Mouse (Mus musculus) G1E (cell line): ENCODE measurements around the gene Phb. TPM values are rescaled to one million over a fixed set of nuclear protein-coding genes. Genes with fewer than 3 reads are reported as not detected.
"Not testable (repeated sequence)": the region's sequence is repeated elsewhere in the genome, so short reads cannot be mapped to it uniquely, and the experiment has no call there.

Experiments used
- ATAC-seq: 2 replicates; pipeline ENCODE4 v1.8.0; 2016; ENCODE audit warnings: mild to moderate bottlenecking; ENCODE audit not compliant: insufficient number of reproducible peaks, poor library complexity, low FRiP score, severe bottlenecking; ENCODE audit errors: extremely low read depth
- DNase-seq: peaks from one replicate; pipeline ENCODE4 v3.0.0; 2012; ENCODE audit warnings: low spot score
- H3K27me3 ChIP-seq: 2 replicates; pipeline ENCODE4 v1.6.1; 2012; ENCODE audit warnings: mild to moderate bottlenecking, low read length, inconsistent platforms; ENCODE audit not compliant: insufficient read depth
- H3K36me3 ChIP-seq: replicated peaks from 2 replicates; pipeline ENCODE3; 2012; ENCODE audit warnings: mild to moderate bottlenecking, inconsistent platforms
- H3K4me1 ChIP-seq: 2 replicates; pipeline ENCODE4 v1.6.1; 2012; ENCODE audit warnings: low read depth, low read length, inconsistent platforms, mixed read lengths; ENCODE audit not compliant: insufficient read depth
- H3K4me3 ChIP-seq: 2 replicates; pipeline ENCODE4 v1.5.1; 2012; ENCODE audit warnings: low read depth, mild to moderate bottlenecking, inconsistent platforms, low read length, moderate library complexity, mixed read lengths
- H3K9me3 ChIP-seq: replicated peaks from 2 replicates; pipeline ENCODE4 v1.6.1; 2012; ENCODE audit warnings: inconsistent platforms
- CTCF ChIP-seq: IDR thresholded peaks from 2 replicates; pipeline ENCODE4 v1.5.1; 2012; ENCODE audit warnings: low read depth, low read length, inconsistent platforms, mixed read lengths
- GATA1 ChIP-seq: IDR thresholded peaks from 2 replicates; pipeline ENCODE4 v1.6.1; 2012; ENCODE audit warnings: borderline replicate concordance, low read length, inconsistent platforms, mixed read lengths
- GATA2 ChIP-seq: IDR thresholded peaks from 2 replicates; pipeline ENCODE4 v1.6.1; 2012; ENCODE audit warnings: low read depth, low read length, inconsistent platforms, borderline replicate concordance
- POLR2AphosphoS5 ChIP-seq: IDR thresholded peaks from 2 replicates; pipeline ENCODE4 v1.6.1; 2012; ENCODE audit warnings: low read depth, low read length, inconsistent platforms; ENCODE audit not compliant: insufficient replicate concordance
- TAL1 ChIP-seq: conservative IDR thresholded peaks from 2 replicates; pipeline ENCODE4 v1.6.1; 2012; ENCODE audit warnings: low read depth, low read length, inconsistent platforms, mixed read lengths
- polyA plus RNA-seq: library from polyadenylated mRNA; stranded (reverse); fragments of >175 nt; gene quantifications from 2 replicates; pipeline ENCODE4 v1.2.3, GENCODE M21; 2012
- total RNA-seq, 2 experiments: library from RNA; stranded (forward) in 1 of 2; stranded (reverse) in 1 of 2; fragments of 200-1000 nt in 1 of 2; fragments of >200 nt in 1 of 2; fragmentation: Nextera tagmentation in 1 of 2; gene quantifications; 2 replicates each; pipeline ENCODE4 v1.2.3; 2014 to 2017

Phb gene
- total and polyA plus RNA-seq, 3 experiments, result 44.0 to 111 (median 50.0) TPM

- ATAC-seq (no peak), DNase-seq (peak; percentile 40)
- H3K27me3 ChIP-seq, result peaks cover 70% of the 10 kb centered on the region
- no peaks in the 10 kb centered on the region for H3K36me3 ChIP-seq
- H3K4me3 ChIP-seq, result no peak overlapping the region
- TF ChIP-seq GATA1, result no peak
- TF ChIP-seq CTCF, result peak; percentile 98
- no peak for TF ChIP-seq TAL1
- H3K4me1 ChIP-seq, result no peaks in the 10 kb centered on the region; the same call in 1 of the 2 replicates
- H3K9me3 ChIP-seq, result no peaks in the 10 kb centered on the region
Observed at GRCm38 (mm10) chr11:95648827-95649226, 17.9 kb upstream of the Phb start.

GRCm38 (mm10) chr11:95649560-95649959, 17.2 kb upstream of the Phb start:
- Histone ChIP-seq H3K27me3 (peaks cover 68% of the 10 kb centered on the region), H3K9me3 (no peaks in the 10 kb centered on the region), H3K4me3 (no peak overlapping the region), H3K4me1 (no peaks in the 10 kb centered on the region; the same call in 1 of the 2 replicates), H3K36me3 (no peaks in the 10 kb centered on the region)
- TF ChIP-seq GATA2 (no peak), CTCF (no peak), TAL1 (no peak), POLR2AphosphoS5 (no peak), GATA1 (no peak)
- DNase-seq, result no peak
- ATAC-seq, result no peak

- H3K9me3 ChIP-seq, result no peaks in the 10 kb centered on the region
- DNase-seq (no peak), ATAC-seq (no peak)
- H3K4me1 ChIP-seq, result no peaks in the 10 kb centered on the region; the same call in 1 of the 2 replicates
- H3K27me3 ChIP-seq, result peaks cover 66% of the 10 kb centered on the region
- no peaks in the 10 kb centered on the region for H3K36me3 ChIP-seq
- TF ChIP-seq POLR2AphosphoS5 (no peak), TAL1 (no peak), CTCF (no peak), GATA2 (no peak), GATA1 (no peak)
- H3K4me3 ChIP-seq, result no peak overlapping the region
Observed at GRCm38 (mm10) chr11:95650001-95650400, 16.8 kb upstream of the Phb start.

- no peaks in the 10 kb centered on the region for H3K9me3 ChIP-seq
- H3K27me3 ChIP-seq, result peaks cover 59% of the 10 kb centered on the region
- no peak for ATAC-seq
- H3K4me1 ChIP-seq, result no peaks in the 10 kb centered on the region; the same call in 1 of the 2 replicates
- no peaks in the 10 kb centered on the region for H3K36me3 ChIP-seq
- H3K4me3 ChIP-seq, result no peak overlapping the region
- DNase-seq, result no peak
- no peak for TF ChIP-seq POLR2AphosphoS5
Observed at GRCm38 (mm10) chr11:95650981-95651380, 15.8 kb upstream of the Phb start.

GRCm38 (mm10) chr11:95657449-95657848, 9.3 kb upstream of the Phb start:
- Histone ChIP-seq H3K27me3 (peaks cover 44% of the 10 kb centered on the region), H3K9me3 (peaks cover 5% of the 10 kb centered on the region; the same call in 1 of the 2 replicates), H3K4me3 (no peak overlapping the region), H3K4me1 (0 out of 2 replicates have a peak, but pooled peaks cover 5% of the 10 kb centered on the region), H3K36me3 (no peaks in the 10 kb centered on the region)
- DNase-seq (no peak), ATAC-seq (no peak)
- TF ChIP-seq GATA2 (no peak), GATA1 (no peak), TAL1 (no peak)

- peak overlapping the region; percentile 77 for H3K4me3 ChIP-seq
- no peak for TF ChIP-seq TAL1
- no peak for TF ChIP-seq POLR2AphosphoS5
- no peak for TF ChIP-seq GATA2
- TF ChIP-seq GATA1, result no peak
- no peak for TF ChIP-seq CTCF
- H3K36me3 ChIP-seq, result peaks cover 52% of the 10 kb centered on the region
- H3K4me1 ChIP-seq, result peaks cover 32% of the 10 kb centered on the region
- DNase-seq (peak; percentile 60), ATAC-seq (0 out of 2 replicates have a peak, but pooled peaks have one; percentile 9)
- H3K27me3 ChIP-seq, result no peaks in the 10 kb centered on the region
- no peaks in the 10 kb centered on the region for H3K9me3 ChIP-seq
Observed at GRCm38 (mm10) chr11:95667177-95667576, 420 bp downstream of the Phb start.

- H3K4me1 ChIP-seq, result peaks cover 32% of the 10 kb centered on the region
- H3K27me3 ChIP-seq, H3K9me3 ChIP-seq, ATAC-seq, DNase-seq: not testable (repeated sequence)
- peaks cover 59% of the 10 kb centered on the region for H3K36me3 ChIP-seq
- H3K4me3 ChIP-seq, result peak overlapping the region; percentile 77
Observed at GRCm38 (mm10) chr11:95668086-95668485, 1.3 kb downstream of the Phb start.

GRCm38 (mm10) chr11:95675498-95675897, 8.7 kb downstream of the Phb start:
- DNase-seq (no peak), ATAC-seq (no peak)
- peaks cover 96% of the 10 kb centered on the region for H3K36me3 ChIP-seq
- H3K4me3 ChIP-seq, result no peak overlapping the region
- no peak for TF ChIP-seq CTCF
- no peak for TF ChIP-seq TAL1
- TF ChIP-seq GATA2, result no peak
- TF ChIP-seq GATA1, result no peak
- TF ChIP-seq POLR2AphosphoS5, result no peak
- peaks cover 26% of the 10 kb centered on the region for H3K4me1 ChIP-seq
- H3K9me3 ChIP-seq, result no peaks in the 10 kb centered on the region
- no peaks in the 10 kb centered on the region for H3K27me3 ChIP-seq
